Mouse (Mus musculus) liver, embryonic 13.5 days (tissue): ENCODE data around the gene Bmp2k. TPM values are rescaled to one million over a fixed set of nuclear protein-coding genes. Genes with fewer than 3 reads are reported as not detected.

ENCODE experiments used
- ATAC-seq: fragments of 200-750 bp; cut with Nextera tagmentation; 2 replicates; pipeline ENCODE4 v1.8.0; 2017; ENCODE audit warnings: low read depth, mild to moderate bottlenecking, moderate number of reproducible peaks, moderate library complexity
- DNase-seq: peaks from one replicate; pipeline ENCODE4 v3.0.0; 2022
- H3K27ac ChIP-seq: fragments of 300-500 bp; sonication (generic); 2 replicates; pipeline ENCODE4 v1.5.1; 2015; ENCODE audit warnings: moderate library complexity, mild to moderate bottlenecking, inconsistent platforms
- H3K27me3 ChIP-seq: fragments of 300-500 bp; sonication (generic); 2 replicates; pipeline ENCODE4 v1.6.1; 2015; ENCODE audit warnings: mild to moderate bottlenecking, inconsistent platforms
- H3K36me3 ChIP-seq: fragments of 300-500 bp; sonication (generic); 2 replicates; pipeline ENCODE4 v1.6.1; 2015; ENCODE audit warnings: mild to moderate bottlenecking, inconsistent platforms
- H3K4me1 ChIP-seq: fragments of 300-500 bp; sonication (generic); replicated peaks from 2 replicates; pipeline ENCODE4 v1.6.1; 2015; ENCODE audit warnings: inconsistent platforms
- H3K4me2 ChIP-seq: fragments of 300-500 bp; sonication (generic); 2 replicates; pipeline ENCODE4 v1.6.1; 2015; ENCODE audit warnings: inconsistent platforms, mild to moderate bottlenecking, moderate library complexity
- H3K4me3 ChIP-seq: fragments of 300-500 bp; sonication (generic); replicated peaks from 2 replicates; pipeline ENCODE4 v1.5.1; 2015; ENCODE audit warnings: mild to moderate bottlenecking, inconsistent platforms
- H3K9ac ChIP-seq: fragments of 300-500 bp; sonication (generic); 2 replicates; pipeline ENCODE4 v1.6.1; 2015; ENCODE audit warnings: mild to moderate bottlenecking, inconsistent platforms
- H3K9me3 ChIP-seq: fragments of 300-500 bp; sonication (generic); replicated peaks from 2 replicates; pipeline ENCODE4 v1.6.1; 2016; ENCODE audit warnings: inconsistent platforms
- WGBS: fragments of 180-500 bp; shearing (Covaris S2); methylation state at CpG from one replicate; pipeline ENCODE4 v1.1.7; 2015; ENCODE audit not compliant: insufficient replicate concordance; 5-methylcytosine and 5-hydroxymethylcytosine counted together
- polyA plus RNA-seq: library from polyadenylated mRNA; unstranded; fragments of >200 nt; fragmentation: Nextera tagmentation; extraction: Ambion mirVana; gene quantifications from 2 replicates; pipeline ENCODE4 v1.2.1, GENCODE M21; 2015

The Bmp2k gene
- polyA plus RNA-seq, 1 experiment from 2014 or later: 34.7 TPM

- Histone ChIP-seq H3K27ac (no peak overlapping the region), H3K4me3 (no peak overlapping the region), H3K36me3 (no peaks in the 10 kb centered on the region), H3K9me3 (no peaks in the 10 kb centered on the region), H3K27me3 (no peaks in the 10 kb centered on the region), H3K9ac (no peak overlapping the region), H3K4me1 (no peaks in the 10 kb centered on the region), H3K4me2 (no peak overlapping the region)
- DNase-seq (no peak), ATAC-seq (no peak)
- WGBS: 77% methylated on average over 8 of the region's 8 CpGs
Measured at GRCm38 (mm10) chr5:97099954-97100353, 102.5 kb downstream of the Bmp2k start.

DNA sequence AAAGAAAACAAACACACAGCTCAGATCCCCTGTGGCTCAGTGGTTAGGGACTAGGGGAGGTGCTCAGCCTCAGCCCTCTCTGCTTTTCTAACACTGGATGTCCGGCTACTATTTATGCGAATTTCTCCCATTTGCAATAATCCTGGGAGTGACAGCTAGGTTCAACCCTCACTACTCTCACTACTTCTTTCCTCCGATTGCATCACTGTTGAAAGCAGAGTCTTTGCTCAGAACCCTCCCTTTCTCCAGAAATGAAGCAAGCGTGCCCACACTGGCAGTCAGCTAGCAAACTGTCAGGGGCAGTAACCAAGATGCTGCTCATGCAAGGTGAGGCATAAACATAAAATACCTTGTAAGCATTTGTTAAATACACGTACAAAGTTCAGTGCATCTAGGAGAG is 110.8 kb downstream of the Bmp2k start:
- Histone ChIP-seq H3K4me2 (no peak overlapping the region), H3K4me3 (no peak overlapping the region), H3K9ac (no peak overlapping the region), H3K27ac (no peak overlapping the region), H3K36me3 (no peaks in the 10 kb centered on the region), H3K4me1 (peaks cover 22% of the 10 kb centered on the region), H3K9me3 (no peaks in the 10 kb centered on the region), H3K27me3 (peaks cover 24% of the 10 kb centered on the region)
- WGBS: 75% methylated on average over 5 of the region's 5 CpGs
- DNase-seq: no peak
- ATAC-seq: no peak

- Histone ChIP-seq H3K36me3 (no peaks in the 10 kb centered on the region), H3K4me1 (peaks cover 22% of the 10 kb centered on the region), H3K9me3 (no peaks in the 10 kb centered on the region), H3K4me3 (peak overlapping the region; percentile 73; the same call in 1 of the 2 replicates), H3K27ac (no peak overlapping the region), H3K9ac (no peak overlapping the region), H3K27me3 (peaks cover 24% of the 10 kb centered on the region), H3K4me2 (peak overlapping the region; percentile 98)
- WGBS: 49% methylated on average over 2 of the region's 2 CpGs
- ATAC-seq (no peak), DNase-seq (no peak)
Measured at GRCm38 (mm10) chr5:97110133-97110532, 112.6 kb downstream of the Bmp2k start.

DNA sequence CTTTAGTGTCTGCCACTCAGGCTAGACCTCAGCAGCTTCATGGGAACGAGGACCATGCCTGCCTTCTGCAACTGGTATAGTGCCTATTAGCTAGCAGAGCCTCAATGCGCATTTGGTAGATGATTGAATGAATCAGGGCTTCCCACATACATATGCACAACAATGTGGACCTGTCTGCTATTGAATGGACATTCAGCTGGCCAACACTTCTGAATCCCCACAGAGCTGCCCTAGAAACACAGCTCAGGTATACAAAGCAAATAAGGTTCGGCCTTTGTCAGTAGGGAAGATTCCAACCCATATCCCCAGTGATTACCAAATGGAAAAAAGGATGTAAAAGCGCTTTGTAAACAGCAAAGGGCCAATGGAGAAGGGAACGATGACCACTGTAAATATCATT is 113.2 kb downstream of the Bmp2k start:
- ATAC-seq (no peak), DNase-seq (no peak)
- Histone ChIP-seq H3K4me2 (peak overlapping the region; percentile 98), H3K27me3 (peaks cover 24% of the 10 kb centered on the region), H3K9me3 (no peaks in the 10 kb centered on the region), H3K36me3 (no peaks in the 10 kb centered on the region), H3K27ac (no peak overlapping the region), H3K4me3 (peak overlapping the region; percentile 73), H3K9ac (peak overlapping the region; percentile 78), H3K4me1 (peaks cover 22% of the 10 kb centered on the region)
- 29% methylated on average over 5 of the region's 5 CpGs for WGBS

DNA sequence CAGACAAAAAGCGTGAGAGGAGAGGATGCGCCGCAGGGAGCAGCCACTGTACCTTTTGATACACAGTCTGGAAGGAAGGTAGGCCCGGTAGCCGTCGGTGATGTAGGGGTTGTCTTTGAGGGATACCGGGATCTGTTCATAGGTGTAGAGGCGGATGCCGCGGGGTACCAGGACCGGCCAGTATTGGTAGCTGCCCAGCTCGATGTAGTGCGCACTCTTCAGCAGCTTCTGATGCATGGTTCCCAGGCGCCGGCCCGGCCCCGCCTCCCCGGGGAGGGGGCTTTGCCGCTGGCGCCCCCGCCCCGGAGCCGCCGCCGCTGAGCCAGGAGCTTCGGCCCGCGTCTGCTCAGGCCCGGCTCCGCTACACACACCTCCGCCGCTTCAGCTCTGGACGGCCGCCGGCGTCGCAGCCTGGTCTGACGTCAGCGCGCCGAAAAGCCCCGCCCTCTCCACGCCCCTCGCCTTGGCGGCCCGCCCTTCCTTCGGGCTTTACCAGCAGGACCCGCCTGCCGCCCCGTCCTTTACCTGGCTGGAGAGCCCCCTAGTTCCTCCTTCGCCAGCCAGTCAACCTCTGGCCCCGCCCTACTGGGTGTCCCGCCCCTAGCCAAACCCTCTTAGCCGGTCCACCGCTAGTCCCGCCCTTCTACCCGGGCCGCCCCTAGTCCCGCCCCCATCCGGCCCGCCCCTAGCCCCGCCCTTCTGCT is 113.9 kb downstream of the Bmp2k start, which contains the start of gene Paqr3:
Gene Paqr3 (minus strand): TSS at position 390 of the 704 bp plus-strand sequence.
- Histone ChIP-seq H3K27me3 (peaks cover 24% of the 10 kb centered on the region), H3K4me2 (peak within 1 kb of the TSS; percentile 98), H3K4me1 (peaks cover 22% of the 10 kb centered on the region), H3K9ac (peak within 1 kb of the TSS; percentile 78), H3K4me3 (peak within 1 kb of the TSS; percentile 73), H3K9me3 (no peaks in the 10 kb centered on the region), H3K36me3 (no peaks in the 10 kb centered on the region), H3K27ac (peak within 1 kb of the TSS; percentile 50; the same call in 1 of the 2 replicates)
- DNase-seq (peak; percentile 94), ATAC-seq (peak; percentile 97)
- WGBS: under 1% methylated on average over 62 of the region's 62 CpGs

- ATAC-seq (no peak), DNase-seq (no peak)
- Histone ChIP-seq H3K4me2 (no peak overlapping the region), H3K36me3 (no peaks in the 10 kb centered on the region), H3K27ac (no peak overlapping the region), H3K27me3 (no peaks in the 10 kb centered on the region), H3K4me1 (no peaks in the 10 kb centered on the region), H3K4me3 (no peak overlapping the region), H3K9ac (no peak overlapping the region), H3K9me3 (no peaks in the 10 kb centered on the region)
- WGBS: 68% methylated on average over 12 of the region's 12 CpGs
Measured at GRCm38 (mm10) chr5:97124977-97125376, 127.5 kb downstream of the Bmp2k start.

GRCm38 (mm10) chr5:97125459-97125970 is 128.0 kb downstream of the Bmp2k start:
- H3K9me3 ChIP-seq: no peaks in the 10 kb centered on the region
- DNase-seq (no peak), ATAC-seq (no peak)
- H3K27me3 ChIP-seq: no peaks in the 10 kb centered on the region
- H3K9ac ChIP-seq: no peak overlapping the region
- H3K4me3 ChIP-seq: no peak overlapping the region
- H3K27ac ChIP-seq: no peak overlapping the region
- no peak overlapping the region for H3K4me2 ChIP-seq
- H3K36me3 ChIP-seq: no peaks in the 10 kb centered on the region
- 65% methylated on average over 10 of the region's 10 CpGs for WGBS
- H3K4me1 ChIP-seq: no peaks in the 10 kb centered on the region

DNA sequence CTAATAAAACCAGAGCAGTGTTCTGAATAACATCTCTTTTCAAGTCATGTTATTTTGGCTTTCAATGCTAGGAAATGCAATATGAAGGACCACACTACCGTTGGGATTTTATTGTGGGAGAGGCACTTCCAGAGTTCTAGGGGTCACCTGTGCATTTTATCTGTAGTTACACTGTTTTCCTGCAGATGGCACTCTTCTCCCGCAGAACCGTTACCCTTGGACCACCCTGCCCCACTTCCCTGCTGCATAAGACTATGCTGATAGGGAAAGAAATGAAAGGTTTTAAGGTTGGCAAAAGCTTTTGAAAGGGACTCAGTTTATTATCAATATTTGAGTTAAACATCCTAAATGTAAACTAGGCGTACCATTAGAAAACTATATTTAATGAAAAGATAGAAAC is 128.5 kb downstream of the Bmp2k start:
- ATAC-seq (no peak), DNase-seq (no peak)
- Histone ChIP-seq H3K36me3 (no peaks in the 10 kb centered on the region), H3K9ac (no peak overlapping the region), H3K4me3 (no peak overlapping the region), H3K4me2 (no peak overlapping the region), H3K27me3 (no peaks in the 10 kb centered on the region), H3K27ac (no peak overlapping the region), H3K9me3 (no peaks in the 10 kb centered on the region), H3K4me1 (no peaks in the 10 kb centered on the region)
- 21% methylated on average over 4 of the region's 4 CpGs for WGBS

DNA sequence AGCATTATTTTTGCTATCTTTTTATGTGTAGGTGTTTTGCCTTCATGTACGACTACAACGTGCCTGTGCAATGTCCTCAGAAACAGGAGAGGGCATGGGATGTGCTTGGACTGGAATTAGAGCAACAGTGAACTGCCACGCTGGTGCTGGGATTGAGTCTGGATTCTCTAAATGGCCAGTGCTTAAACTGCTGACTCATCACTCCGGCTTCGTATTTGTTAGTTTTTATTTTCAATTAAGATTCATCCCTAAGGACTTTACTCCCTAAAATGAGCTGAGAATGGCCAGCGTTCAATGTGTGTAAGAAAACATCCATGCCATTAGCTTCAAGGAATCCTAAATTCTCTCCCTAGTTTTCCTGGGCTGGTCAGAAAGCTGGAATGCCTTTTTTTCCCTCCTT is 129.8 kb downstream of the Bmp2k start:
- ATAC-seq: no peak
- DNase-seq: no peak
- H3K9ac ChIP-seq: no peak overlapping the region
- no peaks in the 10 kb centered on the region for H3K27me3 ChIP-seq
- no peak overlapping the region for H3K4me3 ChIP-seq
- no peaks in the 10 kb centered on the region for H3K9me3 ChIP-seq
- H3K27ac ChIP-seq: no peak overlapping the region
- H3K4me1 ChIP-seq: no peaks in the 10 kb centered on the region
- 67% methylated on average over 6 of the region's 6 CpGs for WGBS
- no peak overlapping the region for H3K4me2 ChIP-seq
- H3K36me3 ChIP-seq: no peaks in the 10 kb centered on the region

GRCm38 (mm10) chr5:97128242-97129226 is 131.0 kb downstream of the Bmp2k start:
- WGBS: 41% methylated on average over 21 of the region's 21 CpGs
- no peak overlapping the region for H3K9ac ChIP-seq
- H3K9me3 ChIP-seq: no peaks in the 10 kb centered on the region
- no peak overlapping the region for H3K27ac ChIP-seq
- ATAC-seq (no peak), DNase-seq (peak; percentile 23)
- no peaks in the 10 kb centered on the region for H3K36me3 ChIP-seq
- no peak overlapping the region for H3K4me3 ChIP-seq
- no peaks in the 10 kb centered on the region for H3K27me3 ChIP-seq
- H3K4me2 ChIP-seq: no peak overlapping the region
- H3K4me1 ChIP-seq: no peaks in the 10 kb centered on the region

DNA sequence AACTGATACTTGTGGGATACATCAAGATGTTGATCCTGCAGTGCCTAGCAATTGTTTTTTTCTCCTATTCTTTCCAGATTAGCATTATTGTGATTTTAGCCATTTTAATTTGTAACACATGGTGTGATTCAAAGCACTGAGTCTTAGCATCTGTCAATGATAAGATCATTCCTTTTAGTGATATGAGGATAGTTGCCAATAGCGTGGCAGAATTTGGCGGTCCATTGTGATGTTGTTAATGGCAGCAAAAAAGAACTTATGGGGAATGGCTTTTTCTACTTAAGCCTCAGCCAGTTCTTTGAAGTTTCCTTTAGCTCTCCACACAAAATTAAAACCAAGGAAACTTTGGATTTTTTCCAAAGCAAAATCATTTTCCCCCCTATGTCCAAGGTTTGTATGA is 132.1 kb downstream of the Bmp2k start:
- DNase-seq (no peak), ATAC-seq (no peak)
- Histone ChIP-seq H3K27me3 (no peaks in the 10 kb centered on the region), H3K9ac (no peak overlapping the region), H3K4me3 (no peak overlapping the region), H3K27ac (no peak overlapping the region), H3K9me3 (no peaks in the 10 kb centered on the region), H3K4me2 (no peak overlapping the region), H3K4me1 (no peaks in the 10 kb centered on the region), H3K36me3 (no peaks in the 10 kb centered on the region)
- 80% methylated on average over 2 of the region's 2 CpGs for WGBS
